In the genomic region with DNA sequence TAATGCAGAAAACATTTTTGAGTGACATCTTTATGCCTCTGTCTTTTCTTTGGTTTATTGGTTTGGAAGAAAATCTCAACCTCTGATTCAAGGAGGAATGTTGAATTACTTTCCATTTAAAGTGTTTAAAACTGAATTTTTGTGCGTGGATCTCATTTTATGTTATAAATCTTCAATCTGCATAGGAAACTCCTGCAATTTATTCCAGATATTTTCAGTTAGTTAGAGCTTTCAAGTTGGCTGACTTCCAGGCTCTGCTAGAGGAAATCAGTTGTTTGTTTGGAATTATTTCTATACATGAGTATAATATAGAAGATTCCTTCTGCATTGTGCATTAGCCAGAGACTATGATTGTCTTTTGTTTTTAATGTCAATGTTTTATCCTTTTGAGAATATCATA, we compare ENCODE assay signal across 19 mouse cellular contexts.
"Had no signal": no experiment of that assay in that cellular context is flagged by ENCODE, and none has a peak within 500 bp of the region (broad histone marks: within the 10 kb centered on the region; RNA-seq: fewer than 3 reads in every experiment).

No protein-coding gene starts in this region.

- H3K4me2 ChIP-seq: lung, embryonic 15.5 days; midbrain, embryonic 12.5 days; neural tube, embryonic 13.5 days; neural tube, embryonic 15.5 days had no signal

- H3K4me3 ChIP-seq: lung, embryonic 15.5 days; midbrain, embryonic 10.5 days; midbrain, embryonic 12.5 days; myocyte; neural tube, embryonic 13.5 days; neural tube, embryonic 15.5 days had no signal

- H3K36me3 ChIP-seq: lung, embryonic 15.5 days; midbrain, embryonic 10.5 days; midbrain, embryonic 12.5 days; neural tube, embryonic 13.5 days; neural tube, embryonic 15.5 days had no signal

- H3K4me1 ChIP-seq: lung, embryonic 15.5 days; midbrain, embryonic 10.5 days; midbrain, embryonic 12.5 days; neural tube, embryonic 13.5 days; neural tube, embryonic 15.5 days had no signal

- H3K9me3 ChIP-seq: lung, embryonic 15.5 days; midbrain, embryonic 10.5 days; midbrain, embryonic 12.5 days; neural tube, embryonic 13.5 days; neural tube, embryonic 15.5 days had no signal

- H3K27me3 ChIP-seq: lung, embryonic 15.5 days; midbrain, embryonic 12.5 days; neural tube, embryonic 13.5 days; neural tube, embryonic 15.5 days had no signal

- ATAC-seq: midbrain, embryonic 16.5 days had no signal

- DNase-seq: lung, adult 18-20 months; lung, postnatal 10 days; lung, postnatal 4 days; midbrain, embryonic 14.5 days; retina, postnatal 1 day; right cerebral cortex, adult 18-20 months; right cerebral cortex, postnatal 25 days; right cerebral cortex, postnatal 4 days; spleen, adult 18-20 months; thymus, adult 18-20 months; thymus, postnatal 14 days; thymus, postnatal 36 days had no signal

- H3K27ac ChIP-seq: lung, embryonic 15.5 days; midbrain, embryonic 10.5 days; midbrain, embryonic 12.5 days; neural tube, embryonic 13.5 days; neural tube, embryonic 15.5 days had no signal

- H3K9ac ChIP-seq: lung, embryonic 15.5 days; midbrain, embryonic 12.5 days; neural tube, embryonic 13.5 days; neural tube, embryonic 15.5 days had no signal
